Mouse (Mus musculus) cerebellum, postnatal 4 days (tissue): ENCODE results near the gene Grip1.

Experiments used
- DNase-seq, 2 experiments: peaks; one replicate each; pipeline ENCODE4 v3.0.0; 2022; ENCODE audit warnings: low spot score in 2 of 2, mixed read lengths in 1 of 2

Gene Grip1

DNA sequence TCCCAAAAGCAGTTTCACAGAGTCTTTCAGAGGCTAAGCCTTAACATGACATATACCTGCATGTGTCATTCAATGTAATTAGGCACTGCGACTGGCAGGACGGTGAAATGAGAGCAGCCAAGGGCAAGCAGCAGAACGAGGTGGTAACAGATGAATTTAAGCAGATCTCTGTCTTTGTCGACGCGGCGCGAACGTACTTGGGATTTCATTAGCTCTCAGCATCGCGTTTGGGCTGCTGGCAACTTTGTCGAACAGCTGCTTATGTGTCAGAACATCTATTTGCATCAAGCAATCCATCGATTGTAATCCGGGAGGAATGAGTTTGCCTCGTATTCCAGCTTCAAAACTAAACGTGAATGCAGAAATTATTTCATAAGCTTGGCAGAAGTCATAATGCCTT lies 483.9 kb downstream of the Grip1 start:
- DNase-seq, result no peak

- DNase-seq, result no peak
These were observed 490.3 kb downstream of the Grip1 start for GRCm38 (mm10) chr10:119943906-119944305.

DNA sequence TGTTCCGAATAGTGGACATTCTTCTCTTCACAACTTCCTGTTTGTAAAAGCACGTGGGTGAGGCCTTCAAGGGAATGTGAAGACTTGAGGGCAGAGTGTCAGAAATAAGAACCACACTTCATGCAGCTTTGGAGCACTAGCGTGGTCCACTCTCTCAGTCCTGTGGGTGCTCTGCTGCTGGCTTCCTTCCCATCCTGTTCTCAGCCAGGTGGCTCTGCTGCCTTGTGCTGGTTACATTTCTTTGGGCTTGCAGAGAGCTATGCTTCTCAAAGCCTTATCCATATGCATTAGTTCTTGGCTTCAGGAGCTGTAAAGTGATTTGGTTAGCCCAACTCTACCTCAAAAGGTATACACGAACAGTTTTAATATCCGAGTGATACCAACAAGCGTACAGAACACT lies 497.8 kb downstream of the Grip1 start:
- no peak for DNase-seq

GRCm38 (mm10) chr10:119957260-119957955 lies 503.8 kb downstream of the Grip1 start:
- no peak for DNase-seq

- DNase-seq, result no peak
These were observed 507.3 kb downstream of the Grip1 start for GRCm38 (mm10) chr10:119960915-119961314.

- DNase-seq, result no peak
These were observed 512.7 kb downstream of the Grip1 start for GRCm38 (mm10) chr10:119966321-119966720.

DNA sequence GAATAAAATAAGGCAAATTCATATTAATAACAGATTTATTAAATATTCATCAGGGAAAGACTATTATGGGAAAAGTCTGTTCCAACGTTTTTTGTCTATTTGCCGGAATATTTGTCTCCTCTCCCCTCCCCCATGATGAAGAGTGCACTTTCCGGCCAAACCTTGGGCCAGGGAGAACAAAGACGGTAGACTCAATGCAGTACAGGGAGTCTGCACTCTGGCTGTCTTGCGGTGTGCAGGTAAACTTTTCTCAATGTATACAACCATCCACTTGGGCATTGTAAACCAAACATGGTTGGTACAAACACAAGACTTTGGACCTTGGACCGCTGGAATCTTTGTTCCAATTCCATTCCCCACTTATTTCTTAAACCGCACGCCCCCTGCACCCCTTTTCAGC lies 525.8 kb downstream of the Grip1 start:
- no peak for DNase-seq

GRCm38 (mm10) chr10:119980032-119980431 lies 526.4 kb downstream of the Grip1 start:
- no peak for DNase-seq

- no peak for DNase-seq
These were observed 530.7 kb downstream of the Grip1 start for GRCm38 (mm10) chr10:119984299-119984698.

DNA sequence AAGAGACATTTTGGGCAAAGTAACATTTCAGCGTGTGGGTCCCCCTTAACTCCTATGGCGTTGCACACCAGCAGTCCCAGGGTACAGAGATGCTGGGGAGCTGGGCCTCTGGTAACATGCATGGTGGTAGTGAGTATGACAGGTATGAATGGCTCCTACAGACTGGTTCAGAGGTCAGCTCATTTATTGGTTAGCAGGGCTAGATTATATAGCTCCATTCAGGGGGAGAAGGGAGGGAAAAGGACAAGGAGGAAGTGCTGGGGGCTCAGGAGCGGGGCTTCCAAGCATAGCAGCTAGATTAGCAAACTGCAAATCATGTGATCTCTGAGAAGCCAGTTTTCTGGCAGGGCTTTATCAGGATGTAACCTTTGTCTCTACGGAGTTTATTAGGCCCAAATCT lies 544.8 kb downstream of the Grip1 start:
- no peak for DNase-seq

GRCm38 (mm10) chr10:120002149-120002548 lies 548.5 kb downstream of the Grip1 start:
- no peak for DNase-seq

GRCm38 (mm10) chr10:120004096-120004495 lies 550.5 kb downstream of the Grip1 start:
- no peak for DNase-seq

DNA sequence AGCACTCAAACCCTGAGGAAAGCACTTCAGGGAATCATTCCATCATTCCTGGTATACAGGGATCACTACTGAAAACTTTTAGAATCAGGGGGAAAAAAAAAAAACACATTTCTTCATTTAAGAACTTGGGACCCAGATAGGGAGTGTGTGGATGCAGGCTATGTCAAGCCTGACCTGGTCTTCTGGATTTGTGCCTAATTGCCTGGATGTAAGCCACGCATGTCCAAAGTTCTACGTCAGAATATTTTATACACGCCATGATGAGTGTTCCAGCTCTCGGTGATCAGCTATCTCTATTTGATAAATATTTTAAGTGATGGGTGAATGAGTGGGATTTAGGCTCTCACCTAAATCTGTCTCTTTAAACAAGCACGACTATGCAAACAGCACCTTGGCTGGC lies 552.0 kb downstream of the Grip1 start:
- no peak for DNase-seq

GRCm38 (mm10) chr10:120012331-120012730 lies 558.7 kb downstream of the Grip1 start:
- no peak for DNase-seq

GRCm38 (mm10) chr10:120015117-120015516 lies 561.5 kb downstream of the Grip1 start:
- DNase-seq, result no peak

GRCm38 (mm10) chr10:120026437-120026836 lies 572.8 kb downstream of the Grip1 start:
- peak in 1 of 2 experiments; percentile 48 for DNase-seq

GRCm38 (mm10) chr10:120030901-120031300 lies 577.3 kb downstream of the Grip1 start:
- DNase-seq, result no peak

- DNase-seq, result peak in 1 of 2 experiments; percentile 41
These were observed 577.7 kb downstream of the Grip1 start for GRCm38 (mm10) chr10:120031316-120031715.

DNA sequence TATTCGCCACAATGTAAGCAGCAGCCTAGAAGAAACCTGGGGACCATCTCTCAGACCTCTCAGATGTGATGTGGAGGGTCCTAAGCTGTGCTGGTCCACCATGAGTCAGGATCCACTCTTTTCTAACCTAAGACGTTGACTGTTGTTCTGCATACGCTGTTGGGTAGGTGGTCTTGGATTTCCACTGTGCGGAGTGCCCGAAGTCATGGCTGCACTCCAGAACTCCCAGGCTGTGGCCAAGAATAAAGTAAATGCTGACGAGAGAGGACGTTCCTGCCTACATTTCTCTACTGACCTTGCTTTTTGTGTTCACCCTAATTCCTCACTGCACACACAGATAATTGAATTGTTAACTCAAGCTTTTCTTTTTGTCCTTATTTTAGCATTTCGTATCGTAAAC lies 580.2 kb downstream of the Grip1 start:
- no peak for DNase-seq

DNA sequence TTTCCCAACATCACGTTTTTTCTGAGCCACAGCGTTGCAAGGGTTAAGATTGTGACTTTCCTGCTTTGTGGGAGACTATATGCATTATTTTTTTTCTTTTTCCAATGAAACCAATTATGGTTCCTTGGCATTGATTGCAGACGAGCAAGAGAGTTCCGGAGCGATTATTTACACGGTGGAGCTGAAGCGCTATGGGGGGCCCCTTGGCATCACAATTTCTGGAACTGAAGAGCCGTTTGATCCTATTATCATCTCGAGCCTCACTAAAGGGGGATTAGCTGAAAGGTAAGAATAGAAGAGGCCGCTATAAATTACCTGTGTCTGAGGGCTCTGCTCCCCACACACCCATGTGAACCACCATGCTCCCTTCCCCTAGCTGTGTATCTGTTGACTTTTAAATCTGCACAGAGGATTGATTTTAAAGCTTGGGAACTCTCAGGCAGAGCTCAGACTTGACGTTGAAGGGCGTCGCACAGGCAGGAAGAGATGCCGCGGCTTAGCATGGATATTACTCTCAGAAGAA lies 581.6 kb downstream of the Grip1 start:
- DNase-seq, result no peak

- no peak for DNase-seq
These were observed 582.2 kb downstream of the Grip1 start for GRCm38 (mm10) chr10:120035824-120036223.

DNA sequence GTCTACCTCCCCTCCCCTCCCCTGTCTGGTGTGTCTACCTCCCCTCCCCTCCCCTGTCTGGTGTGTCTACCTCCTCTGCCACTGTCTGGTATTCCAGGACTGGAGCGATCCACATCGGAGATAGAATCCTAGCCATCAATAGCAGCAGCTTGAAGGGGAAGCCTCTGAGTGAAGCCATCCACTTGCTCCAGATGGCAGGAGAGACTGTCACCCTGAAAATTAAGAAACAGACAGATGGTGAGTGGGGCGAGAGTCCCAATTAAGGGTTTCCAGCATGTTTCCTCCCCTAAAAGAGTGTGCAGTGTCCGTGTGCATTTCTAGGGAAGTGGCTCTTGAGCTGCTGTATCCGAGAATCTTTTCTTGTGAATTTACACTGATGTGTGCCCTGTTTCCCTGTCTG lies 584.6 kb downstream of the Grip1 start:
- DNase-seq, result no peak

- no peak for DNase-seq
These were observed 590.6 kb downstream of the Grip1 start for GRCm38 (mm10) chr10:120044237-120044636.

- DNase-seq, result no peak
These were observed 591.1 kb downstream of the Grip1 start for GRCm38 (mm10) chr10:120044714-120045234.
